Mouse (Mus musculus) adrenal gland, postnatal 14 days (tissue): ENCODE results near the gene Dbf4. TPM values are rescaled to one million over a fixed set of nuclear protein-coding genes. Genes with fewer than 3 reads are reported as not detected.

Experiments used
- DNase-seq: peaks from one replicate; pipeline ENCODE4 v3.0.0; 2021; ENCODE audit warnings: mixed read lengths
- long read RNA-seq, 2 experiments: library from polyadenylated mRNA; stranded (forward); transcript quantifications; one replicate each; pipeline ENCODE4 v2.0.0; 2021
- total RNA-seq: library from RNA; stranded (reverse); gene quantifications from 2 replicates; pipeline ENCODE4 v1.2.3, GENCODE M21; 2021

Dbf4 gene
- total RNA-seq = 11.8 and 12.9 TPM in 2 replicates
- long read RNA-seq, experiment 1, transcript Dbf4-207 (12 exons, 2,402 nt) = major isoform, 8 of 12 reads
- long read RNA-seq, experiment 1, partial matches to known transcripts = 0 of 12 reads
- long read RNA-seq, experiment 1, other reads (novel, unspliced or antisense) = 3 of 12 reads
- long read RNA-seq, experiment 2, partial matches to known transcripts = 0 of 7 reads
- long read RNA-seq, experiment 2, other reads (novel, unspliced or antisense) = 1 of 7 reads

GRCm38 (mm10) chr5:8422157-8422931 is at the start of gene Dbf4, which contains the start of gene Slc25a40:
Gene Dbf4 (minus strand): TSS chr5:8422716.
Gene Slc25a40 (plus strand): TSS chr5:8422850.
- DNase-seq = peak; percentile 97

DNA sequence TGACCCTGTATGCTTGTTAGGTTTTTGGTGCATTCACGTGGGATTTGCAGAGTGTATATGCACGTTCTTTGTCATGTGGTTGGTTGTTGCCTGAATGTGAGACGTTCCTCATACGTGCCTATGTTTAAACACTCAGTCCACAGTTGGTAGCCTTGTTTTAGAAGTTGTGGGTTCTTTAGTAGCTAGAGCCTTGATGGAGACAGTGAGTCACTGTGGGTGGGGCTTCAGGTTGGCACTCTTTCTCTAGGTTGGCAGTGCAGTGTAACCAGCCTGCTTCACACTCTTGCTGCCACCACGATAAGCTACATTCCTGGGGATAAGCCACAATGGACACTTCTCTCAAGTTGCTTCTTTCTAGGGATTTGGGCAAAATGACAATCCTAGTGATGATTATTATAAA is 34.0 kb upstream of the Dbf4 start:
- peak; percentile 23 for DNase-seq

- no peak for DNase-seq
Measured at GRCm38 (mm10) chr5:8455565-8455964, 33.0 kb upstream of the Dbf4 start.

- no peak for DNase-seq
Measured at GRCm38 (mm10) chr5:8439095-8439494, 16.6 kb upstream of the Dbf4 start.

- no peak for DNase-seq
Measured at GRCm38 (mm10) chr5:8437481-8438156, 15.1 kb upstream of the Dbf4 start.

DNA sequence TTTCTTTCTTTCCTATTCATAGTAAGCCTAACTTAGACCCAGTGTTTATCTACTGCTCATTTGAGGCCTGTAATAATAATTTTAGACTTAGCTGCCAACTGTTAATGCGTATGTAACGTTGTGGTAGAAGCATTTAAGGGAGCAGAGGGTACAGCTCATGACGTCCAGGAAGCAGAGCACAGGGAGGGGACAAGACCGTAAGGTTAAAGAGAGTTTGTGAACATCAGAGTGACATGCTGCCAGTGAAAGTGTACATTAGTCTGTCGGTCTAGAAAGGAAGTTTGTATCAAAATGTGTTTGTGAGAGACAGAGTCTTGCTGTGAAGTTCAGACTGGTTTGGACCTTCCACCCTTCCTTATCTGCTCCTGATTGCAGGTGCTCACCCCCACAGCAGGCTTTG is 3.4 kb upstream of the Dbf4 start:
- DNase-seq = no peak

- no peak for DNase-seq
Measured at GRCm38 (mm10) chr5:8424116-8424515, 1.6 kb upstream of the Dbf4 start.

GRCm38 (mm10) chr5:8422932-8423928 is 714 bp upstream of the Dbf4 start:
- DNase-seq = peak; percentile 8

DNA sequence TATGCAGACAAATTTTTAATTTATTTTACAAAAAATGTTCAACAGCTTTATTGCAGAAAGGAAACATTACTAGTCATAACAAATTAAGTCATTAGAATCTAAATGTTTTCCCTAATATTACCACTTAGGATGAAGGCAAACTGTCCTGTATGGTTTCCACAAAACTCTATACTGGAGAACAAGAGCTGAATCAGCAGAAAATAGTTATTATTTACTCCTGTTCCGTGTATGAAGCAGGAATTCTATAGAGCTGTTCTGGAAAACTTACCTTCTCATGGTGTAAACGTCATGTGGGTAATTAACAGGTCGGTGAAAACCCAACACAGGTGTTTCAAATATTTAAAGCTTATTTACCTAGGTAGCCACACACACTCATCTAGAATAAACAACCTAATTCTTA is 1.1 kb downstream of the Dbf4 start:
- DNase-seq = no peak

- DNase-seq = no peak
Measured at GRCm38 (mm10) chr5:8417443-8417842, 5.1 kb downstream of the Dbf4 start.

- no peak for DNase-seq
Measured at GRCm38 (mm10) chr5:8416683-8417413, 5.7 kb downstream of the Dbf4 start.

DNA sequence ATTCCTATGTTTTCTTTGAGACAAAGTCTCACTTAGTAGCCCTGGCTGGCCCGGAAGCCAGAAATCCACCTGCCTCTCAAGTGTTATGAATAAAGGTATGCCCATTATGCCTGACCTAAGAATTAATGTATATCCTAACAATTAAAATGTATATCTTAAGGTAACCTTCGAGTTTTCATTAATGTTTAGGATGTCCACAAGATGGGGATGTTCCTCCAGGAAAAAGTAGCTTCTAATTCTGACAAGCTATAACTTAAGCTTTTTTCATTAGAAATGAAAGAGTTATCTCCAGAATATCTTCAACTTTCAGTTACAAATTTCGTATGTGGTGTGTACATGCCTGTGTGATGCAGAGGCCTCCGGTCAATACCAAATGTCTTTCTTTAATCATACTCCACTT is 13.8 kb downstream of the Dbf4 start:
- DNase-seq = no peak

DNA sequence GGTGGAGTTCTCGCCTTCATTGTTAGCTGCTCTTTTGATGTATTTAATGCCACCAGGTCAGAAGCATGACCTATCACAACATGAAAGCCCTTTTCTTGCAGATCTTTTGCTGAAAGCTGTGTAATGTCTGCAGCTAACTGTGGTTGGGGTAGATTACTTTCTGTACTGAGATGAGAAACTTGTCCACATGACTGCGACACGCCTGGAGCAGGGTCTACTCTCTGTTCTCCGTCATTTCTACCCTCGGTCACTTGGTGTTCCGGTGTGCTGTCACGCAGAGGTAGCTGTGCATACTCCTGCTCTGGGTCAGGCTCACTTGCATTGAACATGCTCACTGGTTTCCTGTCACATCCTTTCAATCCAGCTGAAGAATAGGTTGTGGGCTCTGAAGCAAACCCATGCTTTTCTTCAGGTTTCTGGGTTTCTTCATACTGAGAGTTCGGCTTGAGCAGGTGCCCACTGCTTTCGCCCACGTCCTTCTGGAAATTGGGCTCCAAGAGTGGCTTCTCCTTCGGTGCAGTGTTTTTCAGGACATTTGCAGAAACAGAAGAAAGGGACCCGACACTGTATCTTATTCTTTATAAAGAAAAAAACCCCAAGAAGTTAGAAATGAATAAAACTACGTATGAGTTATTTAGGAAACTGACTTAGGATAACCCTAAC is 24.8 kb downstream of the Dbf4 start:
- DNase-seq = no peak

- no peak for DNase-seq
Measured at GRCm38 (mm10) chr5:8393891-8394583, 28.5 kb downstream of the Dbf4 start.

GRCm38 (mm10) chr5:8374297-8374906 is 48.1 kb downstream of the Dbf4 start:
- no peak for DNase-seq

GRCm38 (mm10) chr5:8373415-8373814 is 49.1 kb downstream of the Dbf4 start:
- no peak for DNase-seq

DNA sequence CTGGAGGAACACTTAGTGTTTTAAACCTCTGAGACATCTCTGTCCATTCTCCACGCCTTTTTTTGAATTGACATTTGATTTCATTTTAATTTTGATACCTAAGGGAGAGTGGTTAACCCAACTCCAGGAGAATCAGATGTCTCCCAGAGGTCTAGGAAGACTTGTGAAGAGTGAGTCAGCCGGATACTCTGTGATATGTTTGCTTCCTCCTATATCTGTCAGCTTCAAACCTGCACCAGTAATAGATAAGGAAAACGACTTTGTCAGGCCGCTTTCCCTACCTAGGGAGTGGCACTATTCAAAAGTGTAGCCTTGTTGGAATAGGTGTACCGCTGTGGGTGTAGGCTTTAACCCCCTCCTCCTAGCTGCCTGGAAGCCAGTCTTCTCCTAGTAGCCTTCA is 53.7 kb downstream of the Dbf4 start:
- no peak for DNase-seq

- no peak for DNase-seq
Measured at GRCm38 (mm10) chr5:8368328-8368692, 54.2 kb downstream of the Dbf4 start.

GRCm38 (mm10) chr5:8367614-8368327 is 54.7 kb downstream of the Dbf4 start, which contains the start of gene Adam22:
Gene Adam22 (minus strand): TSS chr5:8368160.
- peak; percentile 89 for DNase-seq
